Mouse (Mus musculus): Measurements from ENCODE around the gene Cds2. TPM values are rescaled to one million over a fixed set of nuclear protein-coding genes. Genes with fewer than 3 reads are reported as not detected.

The Cds2 gene
- polyA plus RNA-seq, 1 experiment from 2014 or later: 25.6 TPM

GRCm38 (mm10) chr2:132298250-132298649 is 35.3 kb downstream of the Cds2 start:
- Histone ChIP-seq H3K9me3 (ENCODE audit: control insufficient read depth, low read length) (no peaks in the 10 kb centered on the region), H3K4me2 (no peak overlapping the region), H3K9ac (ENCODE audit: low read length) (no peak overlapping the region), H3K27me3 (ENCODE audit: control insufficient read depth, insufficient read depth, low read length) (no peaks in the 10 kb centered on the region), H3K36me3 (ENCODE audit: control insufficient read depth, insufficient read depth, low read length) (peaks cover 14% of the 10 kb centered on the region; the same call in 1 of the 2 replicates), H3K4me3 (ENCODE audit: low read depth, low read length) (no peak overlapping the region), H3K4me1 (ENCODE audit: control insufficient read depth, insufficient read depth, low read length) (no peaks in the 10 kb centered on the region), H3K27ac (ENCODE audit: low read depth, low read length) (no peak overlapping the region)
- ATAC-seq (ENCODE audit: low FRiP score): no peak
- DNase-seq (ENCODE audit: low spot score, missing footprints): no peak
- WGBS: 96% methylated on average over 4 of the region's 4 CpGs

- no peaks in the 10 kb centered on the region for H3K9me3 ChIP-seq (ENCODE audit: control insufficient read depth, low read length)
- H3K4me2 ChIP-seq: no peak overlapping the region
- H3K27ac ChIP-seq (ENCODE audit: low read depth, low read length): no peak overlapping the region
- DNase-seq (ENCODE audit: low spot score, missing footprints): peak; percentile 76
- H3K27me3 ChIP-seq (ENCODE audit: control insufficient read depth, insufficient read depth, low read length): no peaks in the 10 kb centered on the region
- H3K9ac ChIP-seq (ENCODE audit: low read length): no peak overlapping the region
- H3K4me1 ChIP-seq (ENCODE audit: control insufficient read depth, insufficient read depth, low read length): no peaks in the 10 kb centered on the region
- 96% methylated on average over 4 of the region's 4 CpGs for WGBS
- no peak for ATAC-seq (ENCODE audit: low FRiP score)
- H3K4me3 ChIP-seq (ENCODE audit: low read depth, low read length): no peak overlapping the region
- H3K36me3 ChIP-seq (ENCODE audit: control insufficient read depth, insufficient read depth, low read length): peaks cover 12% of the 10 kb centered on the region; the same call in 1 of the 2 replicates
These were observed 38.5 kb downstream of the Cds2 start for GRCm38 (mm10) chr2:132301436-132301835.

- 93% methylated on average over 7 of the region's 7 CpGs for WGBS
- Histone ChIP-seq H3K36me3 (ENCODE audit: control insufficient read depth, insufficient read depth, low read length) (peaks cover 8% of the 10 kb centered on the region; the same call in 1 of the 2 replicates), H3K27ac (ENCODE audit: low read depth, low read length) (no peak overlapping the region), H3K9ac (ENCODE audit: low read length) (no peak overlapping the region), H3K4me2 (no peak overlapping the region), H3K4me1 (ENCODE audit: control insufficient read depth, insufficient read depth, low read length) (no peaks in the 10 kb centered on the region), H3K27me3 (ENCODE audit: control insufficient read depth, insufficient read depth, low read length) (no peaks in the 10 kb centered on the region), H3K4me3 (ENCODE audit: low read depth, low read length) (no peak overlapping the region), H3K9me3 (ENCODE audit: control insufficient read depth, low read length) (no peaks in the 10 kb centered on the region)
- DNase-seq (ENCODE audit: low spot score, missing footprints) (peak; percentile 72), ATAC-seq (ENCODE audit: low FRiP score) (no peak)
These were observed 42.2 kb downstream of the Cds2 start for GRCm38 (mm10) chr2:132305165-132305564.

- no peaks in the 10 kb centered on the region for H3K27me3 ChIP-seq (ENCODE audit: control insufficient read depth, insufficient read depth, low read length)
- 64% methylated on average over 4 of the region's 4 CpGs for WGBS
- H3K9me3 ChIP-seq (ENCODE audit: control insufficient read depth, low read length): no peaks in the 10 kb centered on the region
- ATAC-seq (ENCODE audit: low FRiP score) (no peak), DNase-seq (ENCODE audit: low spot score, missing footprints) (peak; percentile 84)
- no peak overlapping the region for H3K4me3 ChIP-seq (ENCODE audit: low read depth, low read length)
- no peak overlapping the region for H3K27ac ChIP-seq (ENCODE audit: low read depth, low read length)
- H3K36me3 ChIP-seq (ENCODE audit: control insufficient read depth, insufficient read depth, low read length): peaks cover 8% of the 10 kb centered on the region; the same call in 1 of the 2 replicates
- no peaks in the 10 kb centered on the region for H3K4me1 ChIP-seq (ENCODE audit: control insufficient read depth, insufficient read depth, low read length)
- H3K4me2 ChIP-seq: no peak overlapping the region
- H3K9ac ChIP-seq (ENCODE audit: low read length): no peak overlapping the region
These were observed 43.0 kb downstream of the Cds2 start for GRCm38 (mm10) chr2:132305988-132306387.

- Histone ChIP-seq H3K4me3 (ENCODE audit: low read depth, low read length) (no peak overlapping the region), H3K9ac (ENCODE audit: low read length) (no peak overlapping the region), H3K27ac (ENCODE audit: low read depth, low read length) (no peak overlapping the region), H3K36me3 (ENCODE audit: control insufficient read depth, insufficient read depth, low read length) (peaks cover 4% of the 10 kb centered on the region; the same call in 1 of the 2 replicates), H3K4me2 (no peak overlapping the region), H3K9me3 (ENCODE audit: control insufficient read depth, low read length) (no peaks in the 10 kb centered on the region), H3K27me3 (ENCODE audit: control insufficient read depth, insufficient read depth, low read length) (no peaks in the 10 kb centered on the region), H3K4me1 (ENCODE audit: control insufficient read depth, insufficient read depth, low read length) (no peaks in the 10 kb centered on the region)
- 93% methylated on average over 11 of the region's 11 CpGs for WGBS
- ATAC-seq (ENCODE audit: low FRiP score) (no peak), DNase-seq (ENCODE audit: low spot score, missing footprints) (peak; percentile 57)
These were observed 44.4 kb downstream of the Cds2 start for GRCm38 (mm10) chr2:132307213-132307843.

GRCm38 (mm10) chr2:132308829-132309228 is 45.9 kb downstream of the Cds2 start:
- Histone ChIP-seq H3K27ac (ENCODE audit: low read depth, low read length) (no peak overlapping the region), H3K9ac (ENCODE audit: low read length) (no peak overlapping the region), H3K4me3 (ENCODE audit: low read depth, low read length) (no peak overlapping the region), H3K9me3 (ENCODE audit: control insufficient read depth, low read length) (no peaks in the 10 kb centered on the region), H3K4me2 (no peak overlapping the region), H3K27me3 (ENCODE audit: control insufficient read depth, insufficient read depth, low read length) (no peaks in the 10 kb centered on the region), H3K36me3 (ENCODE audit: control insufficient read depth, insufficient read depth, low read length) (peaks cover 4% of the 10 kb centered on the region; the same call in 1 of the 2 replicates), H3K4me1 (ENCODE audit: control insufficient read depth, insufficient read depth, low read length) (no peaks in the 10 kb centered on the region)
- 95% methylated on average over 6 of the region's 6 CpGs for WGBS
- DNase-seq (ENCODE audit: low spot score, missing footprints): no peak
- no peak for ATAC-seq (ENCODE audit: low FRiP score)

GRCm38 (mm10) chr2:132309398-132309930 is 46.5 kb downstream of the Cds2 start:
- no peaks in the 10 kb centered on the region for H3K9me3 ChIP-seq (ENCODE audit: control insufficient read depth, low read length)

GRCm38 (mm10) chr2:132312616-132313015 is 49.7 kb downstream of the Cds2 start:
- H3K27ac ChIP-seq (ENCODE audit: low read depth, low read length): no peak overlapping the region
- no peak overlapping the region for H3K4me2 ChIP-seq
- DNase-seq (ENCODE audit: low spot score, missing footprints) (peak; percentile 76), ATAC-seq (ENCODE audit: low FRiP score) (no peak)
- no peaks in the 10 kb centered on the region for H3K4me1 ChIP-seq (ENCODE audit: control insufficient read depth, insufficient read depth, low read length)
- no peaks in the 10 kb centered on the region; the same call in 1 of the 2 replicates for H3K36me3 ChIP-seq (ENCODE audit: control insufficient read depth, insufficient read depth, low read length)
- WGBS: 81% methylated on average over 5 of the region's 5 CpGs
- H3K9ac ChIP-seq (ENCODE audit: low read length): no peak overlapping the region
- H3K4me3 ChIP-seq (ENCODE audit: low read depth, low read length): no peak overlapping the region
- no peaks in the 10 kb centered on the region for H3K9me3 ChIP-seq (ENCODE audit: control insufficient read depth, low read length)
- no peaks in the 10 kb centered on the region for H3K27me3 ChIP-seq (ENCODE audit: control insufficient read depth, insufficient read depth, low read length)

More at GRCm38 (mm10) chr2:132309398-132309930, 46.5 kb downstream of the Cds2 start:
- no peak for DNase-seq (ENCODE audit: low spot score, missing footprints)
- H3K27me3 ChIP-seq (ENCODE audit: control insufficient read depth, insufficient read depth, low read length): no peaks in the 10 kb centered on the region
- no peaks in the 10 kb centered on the region for H3K4me1 ChIP-seq (ENCODE audit: control insufficient read depth, insufficient read depth, low read length)
- no peak overlapping the region for H3K27ac ChIP-seq (ENCODE audit: low read depth, low read length)
- 96% methylated on average over 6 of the region's 6 CpGs for WGBS
- ATAC-seq (ENCODE audit: low FRiP score): no peak
- H3K4me2 ChIP-seq: no peak overlapping the region
- H3K9ac ChIP-seq (ENCODE audit: low read length): no peak overlapping the region
- peaks cover 2% of the 10 kb centered on the region; the same call in 1 of the 2 replicates for H3K36me3 ChIP-seq (ENCODE audit: control insufficient read depth, insufficient read depth, low read length)
- H3K4me3 ChIP-seq (ENCODE audit: low read depth, low read length): no peak overlapping the region

GRCm38 (mm10) chr2:132313568-132313967 is 50.6 kb downstream of the Cds2 start:
- Histone ChIP-seq H3K27ac (ENCODE audit: low read depth, low read length) (no peak overlapping the region), H3K4me3 (ENCODE audit: low read depth, low read length) (no peak overlapping the region), H3K9me3 (ENCODE audit: control insufficient read depth, low read length) (no peaks in the 10 kb centered on the region), H3K4me2 (no peak overlapping the region), H3K4me1 (ENCODE audit: control insufficient read depth, insufficient read depth, low read length) (no peaks in the 10 kb centered on the region), H3K27me3 (ENCODE audit: control insufficient read depth, insufficient read depth, low read length) (no peaks in the 10 kb centered on the region), H3K9ac (ENCODE audit: low read length) (no peak overlapping the region), H3K36me3 (ENCODE audit: control insufficient read depth, insufficient read depth, low read length) (no peaks in the 10 kb centered on the region)
- DNase-seq (ENCODE audit: low spot score, missing footprints) (peak; percentile 31), ATAC-seq (ENCODE audit: low FRiP score) (peak; percentile 42; the same call in 1 of the 2 replicates)
- WGBS: 98% methylated on average over 2 of the region's 2 CpGs

Measured in midbrain, embryonic 11.5 days (tissue).